Mouse (Mus musculus): ENCODE measurements around the gene Zfp961. TPM values are rescaled to one million over a fixed set of nuclear protein-coding genes. Genes with fewer than 3 reads are reported as not detected.
"Not testable (repeated sequence)": the region's sequence is repeated elsewhere in the genome, so short reads cannot be mapped to it uniquely, and the experiment has no call there.

Gene Zfp961
- polyA plus RNA-seq, 1 experiment from 2014 or later: 32.1 TPM

- no peak overlapping the region for H3K4me3 ChIP-seq (ENCODE audit: low read depth, low read length)
- H3K4me2 ChIP-seq (ENCODE audit: low read depth, low read length): no peak overlapping the region
- no peaks in the 10 kb centered on the region for H3K4me1 ChIP-seq (ENCODE audit: control insufficient read depth, insufficient read depth, low read length)
- H3K9ac ChIP-seq (replicated peaks; ENCODE audit: low read length): no peak overlapping the region
- 95% methylated on average over 5 of the region's 5 CpGs for WGBS
- H3K9me3 ChIP-seq (replicated peaks; ENCODE audit: control insufficient read depth, low read length): no peaks in the 10 kb centered on the region
- H3K36me3 ChIP-seq (replicated peaks; ENCODE audit: control insufficient read depth, insufficient read depth, low read depth, low read length): peaks cover 9% of the 10 kb centered on the region
- ATAC-seq (replicated peaks; ENCODE audit: insufficient number of reproducible peaks, low FRiP score, low TSS enrichment, low read depth) (no peak), DNase-seq (ENCODE audit: low spot score) (no peak)
- no peak overlapping the region for H3K27ac ChIP-seq (replicated peaks; ENCODE audit: low read depth, low read length)
- H3K27me3 ChIP-seq (ENCODE audit: control insufficient read depth, insufficient read depth, low read length): no peaks in the 10 kb centered on the region
Observed at GRCm38 (mm10) chr8:71925791-71926190, 25.0 kb upstream of the Zfp961 start.

- no peak overlapping the region for H3K9ac ChIP-seq (replicated peaks; ENCODE audit: low read length)
- H3K4me2 ChIP-seq (ENCODE audit: low read depth, low read length): no peak overlapping the region
- no peak overlapping the region for H3K4me3 ChIP-seq (ENCODE audit: low read depth, low read length)
- H3K4me1 ChIP-seq (ENCODE audit: control insufficient read depth, insufficient read depth, low read length): no peaks in the 10 kb centered on the region
- no peaks in the 10 kb centered on the region for H3K9me3 ChIP-seq (replicated peaks; ENCODE audit: control insufficient read depth, low read length)
- no peaks in the 10 kb centered on the region for H3K27me3 ChIP-seq (ENCODE audit: control insufficient read depth, insufficient read depth, low read length)
- ATAC-seq (replicated peaks; ENCODE audit: insufficient number of reproducible peaks, low FRiP score, low TSS enrichment, low read depth) (no peak), DNase-seq (ENCODE audit: low spot score) (no peak)
- 98% methylated on average over 3 of the region's 3 CpGs for WGBS
- H3K27ac ChIP-seq (replicated peaks; ENCODE audit: low read depth, low read length): no peak overlapping the region
- H3K36me3 ChIP-seq (replicated peaks; ENCODE audit: control insufficient read depth, insufficient read depth, low read depth, low read length): peaks cover 14% of the 10 kb centered on the region
Observed at GRCm38 (mm10) chr8:71926551-71926950, 24.3 kb upstream of the Zfp961 start.

GRCm38 (mm10) chr8:71927779-71928178 is 23.1 kb upstream of the Zfp961 start:
- no peak for DNase-seq (ENCODE audit: low spot score)
- H3K9me3 ChIP-seq (replicated peaks; ENCODE audit: control insufficient read depth, low read length): no peaks in the 10 kb centered on the region
- H3K4me2 ChIP-seq (ENCODE audit: low read depth, low read length): no peak overlapping the region
- H3K4me1 ChIP-seq (ENCODE audit: control insufficient read depth, insufficient read depth, low read length): no peaks in the 10 kb centered on the region
- peaks cover 14% of the 10 kb centered on the region for H3K36me3 ChIP-seq (replicated peaks; ENCODE audit: control insufficient read depth, insufficient read depth, low read depth, low read length)
- no peak overlapping the region for H3K4me3 ChIP-seq (ENCODE audit: low read depth, low read length)
- no peak overlapping the region for H3K27ac ChIP-seq (replicated peaks; ENCODE audit: low read depth, low read length)
- no peak for ATAC-seq (replicated peaks; ENCODE audit: insufficient number of reproducible peaks, low FRiP score, low TSS enrichment, low read depth)
- no peak overlapping the region for H3K9ac ChIP-seq (replicated peaks; ENCODE audit: low read length)
- no peaks in the 10 kb centered on the region for H3K27me3 ChIP-seq (ENCODE audit: control insufficient read depth, insufficient read depth, low read length)

GRCm38 (mm10) chr8:71938037-71938436 is 12.8 kb upstream of the Zfp961 start:
- 86% methylated on average over 2 of the region's 2 CpGs for WGBS

GRCm38 (mm10) chr8:71940293-71941208 is 10.3 kb upstream of the Zfp961 start:
- Histone ChIP-seq H3K9ac (replicated peaks; ENCODE audit: low read length) (no peak overlapping the region), H3K36me3 (replicated peaks; ENCODE audit: control insufficient read depth, insufficient read depth, low read depth, low read length) (no peaks in the 10 kb centered on the region), H3K27me3 (ENCODE audit: control insufficient read depth, insufficient read depth, low read length) (no peaks in the 10 kb centered on the region), H3K4me2 (ENCODE audit: low read depth, low read length) (no peak overlapping the region), H3K4me3 (ENCODE audit: low read depth, low read length) (no peak overlapping the region), H3K27ac (replicated peaks; ENCODE audit: low read depth, low read length) (no peak overlapping the region), H3K4me1 (ENCODE audit: control insufficient read depth, insufficient read depth, low read length) (no peaks in the 10 kb centered on the region), H3K9me3 (replicated peaks; ENCODE audit: control insufficient read depth, low read length) (no peaks in the 10 kb centered on the region)
- 77% methylated on average over 2 of the region's 2 CpGs for WGBS
- ATAC-seq (replicated peaks; ENCODE audit: insufficient number of reproducible peaks, low FRiP score, low TSS enrichment, low read depth) (no peak), DNase-seq (ENCODE audit: low spot score) (no peak)

More at GRCm38 (mm10) chr8:71938037-71938436, 12.8 kb upstream of the Zfp961 start:
- H3K27me3 ChIP-seq (ENCODE audit: control insufficient read depth, insufficient read depth, low read length); ATAC-seq (replicated peaks; ENCODE audit: insufficient number of reproducible peaks, low FRiP score, low TSS enrichment, low read depth); H3K4me3 ChIP-seq (ENCODE audit: low read depth, low read length); H3K36me3 ChIP-seq (replicated peaks; ENCODE audit: control insufficient read depth, insufficient read depth, low read depth, low read length); H3K9ac ChIP-seq (replicated peaks; ENCODE audit: low read length); H3K27ac ChIP-seq (replicated peaks; ENCODE audit: low read depth, low read length); H3K9me3 ChIP-seq (replicated peaks; ENCODE audit: control insufficient read depth, low read length); H3K4me2 ChIP-seq (ENCODE audit: low read depth, low read length); DNase-seq (ENCODE audit: low spot score); H3K4me1 ChIP-seq (ENCODE audit: control insufficient read depth, insufficient read depth, low read length): not testable (repeated sequence)

GRCm38 (mm10) chr8:71941776-71942175 is 9.1 kb upstream of the Zfp961 start:
- ATAC-seq (replicated peaks; ENCODE audit: insufficient number of reproducible peaks, low FRiP score, low TSS enrichment, low read depth) (no peak), DNase-seq (ENCODE audit: low spot score) (no peak)
- Histone ChIP-seq H3K27ac (replicated peaks; ENCODE audit: low read depth, low read length) (no peak overlapping the region), H3K36me3 (replicated peaks; ENCODE audit: control insufficient read depth, insufficient read depth, low read depth, low read length) (no peaks in the 10 kb centered on the region), H3K4me3 (ENCODE audit: low read depth, low read length) (no peak overlapping the region), H3K27me3 (ENCODE audit: control insufficient read depth, insufficient read depth, low read length) (no peaks in the 10 kb centered on the region), H3K9ac (replicated peaks; ENCODE audit: low read length) (no peak overlapping the region), H3K9me3 (replicated peaks; ENCODE audit: control insufficient read depth, low read length) (no peaks in the 10 kb centered on the region), H3K4me1 (ENCODE audit: control insufficient read depth, insufficient read depth, low read length) (no peaks in the 10 kb centered on the region), H3K4me2 (ENCODE audit: low read depth, low read length) (no peak overlapping the region)
- WGBS: 89% methylated on average over 1 of the region's 1 CpGs

- Histone ChIP-seq H3K27me3 (ENCODE audit: control insufficient read depth, insufficient read depth, low read length) (no peaks in the 10 kb centered on the region), H3K4me2 (ENCODE audit: low read depth, low read length) (no peak overlapping the region), H3K9me3 (replicated peaks; ENCODE audit: control insufficient read depth, low read length) (no peaks in the 10 kb centered on the region), H3K36me3 (replicated peaks; ENCODE audit: control insufficient read depth, insufficient read depth, low read depth, low read length) (no peaks in the 10 kb centered on the region), H3K4me3 (ENCODE audit: low read depth, low read length) (no peak overlapping the region), H3K4me1 (ENCODE audit: control insufficient read depth, insufficient read depth, low read length) (no peaks in the 10 kb centered on the region), H3K27ac (replicated peaks; ENCODE audit: low read depth, low read length) (no peak overlapping the region), H3K9ac (replicated peaks; ENCODE audit: low read length) (no peak overlapping the region)
- ATAC-seq (replicated peaks; ENCODE audit: insufficient number of reproducible peaks, low FRiP score, low TSS enrichment, low read depth) (no peak), DNase-seq (ENCODE audit: low spot score) (no peak)
- 91% methylated on average over 5 of the region's 5 CpGs for WGBS
Observed at GRCm38 (mm10) chr8:71948624-71949023, 2.2 kb upstream of the Zfp961 start.

- no peaks in the 10 kb centered on the region for H3K27me3 ChIP-seq (ENCODE audit: control insufficient read depth, insufficient read depth, low read length)
- no peak for ATAC-seq (replicated peaks; ENCODE audit: insufficient number of reproducible peaks, low FRiP score, low TSS enrichment, low read depth)
- no peak overlapping the region for H3K27ac ChIP-seq (replicated peaks; ENCODE audit: low read depth, low read length)
- 40% methylated on average over 13 of the region's 14 CpGs for WGBS
- peak overlapping the region; percentile 68 for H3K4me3 ChIP-seq (ENCODE audit: low read depth, low read length)
- DNase-seq (ENCODE audit: low spot score): peak; percentile 44
- H3K9ac ChIP-seq (replicated peaks; ENCODE audit: low read length): peak overlapping the region; percentile 70
- H3K36me3 ChIP-seq (replicated peaks; ENCODE audit: control insufficient read depth, insufficient read depth, low read depth, low read length): peaks cover 3% of the 10 kb centered on the region
- H3K4me1 ChIP-seq (ENCODE audit: control insufficient read depth, insufficient read depth, low read length): no peaks in the 10 kb centered on the region
- H3K9me3 ChIP-seq (replicated peaks; ENCODE audit: control insufficient read depth, low read length): no peaks in the 10 kb centered on the region
- peak overlapping the region; percentile 40 for H3K4me2 ChIP-seq (ENCODE audit: low read depth, low read length)
Observed at GRCm38 (mm10) chr8:71951436-71952161, 761 bp downstream of the Zfp961 start.
